Mouse (Mus musculus) ZHBTc4 (cell line): ENCODE measurements at regions not wholly inside any gene's neighbourhood (a gene's known extent, or its start where the extent isn't known, plus 50 kb on each side); places are given as distances from the start of the nearest gene placed in this dataset.

ENCODE experiments used
- DNase-seq: peaks from one replicate; pipeline ENCODE4 v3.0.0-alpha.2; 2011; ENCODE audit warnings: low read depth, low spot score

- no peak for DNase-seq
These were observed 249.6 kb downstream of the Cdk5rap2 start for GRCm38 (mm10) chr4:70160525-70161224.

GRCm38 (mm10) chr4:70160062-70160461 is 250.2 kb downstream of the Cdk5rap2 start:
- no peak for DNase-seq

GRCm38 (mm10) chr4:70153179-70153578 is 257.1 kb downstream of the Cdk5rap2 start:
- peak; percentile 3 for DNase-seq

GRCm38 (mm10) chr4:70109011-70109410 is 301.2 kb downstream of the Cdk5rap2 start:
- no peak for DNase-seq

- no peak for DNase-seq
These were observed 304.5 kb downstream of the Cdk5rap2 start for GRCm38 (mm10) chr4:70105776-70106175.

GRCm38 (mm10) chr4:70097353-70097752 is 312.9 kb downstream of the Cdk5rap2 start:
- DNase-seq: no peak

GRCm38 (mm10) chr4:70078206-70078605 is 332.0 kb downstream of the Cdk5rap2 start:
- DNase-seq: no peak

- DNase-seq: no peak
These were observed 347.7 kb downstream of the Cdk5rap2 start for GRCm38 (mm10) chr4:70062516-70062915.

GRCm38 (mm10) chr4:70058831-70059544 is 351.3 kb downstream of the Cdk5rap2 start:
- DNase-seq: no peak

- DNase-seq: no peak
These were observed 357.1 kb downstream of the Cdk5rap2 start for GRCm38 (mm10) chr4:70053136-70053535.

- no peak for DNase-seq
These were observed 372.0 kb downstream of the Cdk5rap2 start for GRCm38 (mm10) chr4:70038241-70038640.

- no peak for DNase-seq
These were observed 374.3 kb downstream of the Cdk5rap2 start for GRCm38 (mm10) chr4:70035912-70036311.

GRCm38 (mm10) chr4:70032497-70032896 is 377.7 kb downstream of the Cdk5rap2 start:
- DNase-seq: no peak

GRCm38 (mm10) chr4:70026848-70027247 is 383.4 kb downstream of the Cdk5rap2 start:
- no peak for DNase-seq

GRCm38 (mm10) chr4:70024838-70025376 is 385.3 kb downstream of the Cdk5rap2 start:
- DNase-seq: no peak

GRCm38 (mm10) chr4:70020905-70021470 is 389.3 kb downstream of the Cdk5rap2 start:
- DNase-seq: no peak

- no peak for DNase-seq
These were observed 398.0 kb downstream of the Cdk5rap2 start for GRCm38 (mm10) chr4:70012220-70012580.

GRCm38 (mm10) chr4:70011491-70012219 is 398.6 kb downstream of the Cdk5rap2 start:
- no peak for DNase-seq

- DNase-seq: no peak
These were observed 399.8 kb downstream of the Cdk5rap2 start for GRCm38 (mm10) chr4:70010466-70010865.

GRCm38 (mm10) chr4:70004966-70005365 is 405.3 kb downstream of the Cdk5rap2 start:
- DNase-seq: no peak

GRCm38 (mm10) chr4:69993226-69993625 is 417.0 kb downstream of the Cdk5rap2 start:
- DNase-seq: no peak

GRCm38 (mm10) chr4:69974208-69974607 is 436.0 kb downstream of the Cdk5rap2 start:
- DNase-seq: peak; percentile 4
